Mouse (Mus musculus) midbrain, embryonic 13.5 days (tissue): ENCODE results near the gene Pilra. TPM values are rescaled to one million over a fixed set of nuclear protein-coding genes. Genes with fewer than 3 reads are reported as not detected.
A peak's percentile ranks its signal among the peaks of the same experiment; 100 is the strongest.

Experiments
- ATAC-seq: fragments of 200-750 bp; cut with Nextera tagmentation; 2 replicates; pipeline ENCODE4 v1.8.0; 2017; ENCODE audit warnings: mild to moderate bottlenecking, moderate TSS enrichment, moderate library complexity
- H3K27ac ChIP-seq: fragments of 300-500 bp; sonication (generic); 2 replicates; pipeline ENCODE4 v1.5.1; 2015; ENCODE audit warnings: inconsistent platforms, mild to moderate bottlenecking, moderate library complexity
- H3K27me3 ChIP-seq: fragments of 300-500 bp; sonication (generic); 2 replicates; pipeline ENCODE4 v1.6.1; 2015; ENCODE audit warnings: mild to moderate bottlenecking, inconsistent platforms
- H3K36me3 ChIP-seq: fragments of 300-500 bp; sonication (generic); 2 replicates; pipeline ENCODE4 v1.6.1; 2015; ENCODE audit warnings: mild to moderate bottlenecking, inconsistent platforms
- H3K4me1 ChIP-seq: fragments of 300-500 bp; sonication (generic); replicated peaks from 2 replicates; pipeline ENCODE4 v1.6.1; 2015; ENCODE audit warnings: inconsistent platforms
- H3K4me2 ChIP-seq: fragments of 300-500 bp; sonication (generic); replicated peaks from 2 replicates; pipeline ENCODE4 v1.6.1; 2015; ENCODE audit warnings: moderate library complexity, mild to moderate bottlenecking, inconsistent platforms
- H3K4me3 ChIP-seq: fragments of 300-500 bp; sonication (generic); replicated peaks from 2 replicates; pipeline ENCODE4 v1.5.1; 2015; ENCODE audit warnings: mild to moderate bottlenecking, inconsistent platforms
- H3K9ac ChIP-seq: fragments of 300-500 bp; sonication (generic); replicated peaks from 2 replicates; pipeline ENCODE4 v1.6.1; 2015; ENCODE audit warnings: mild to moderate bottlenecking, inconsistent platforms
- H3K9me3 ChIP-seq: fragments of 300-500 bp; sonication (generic); 2 replicates; pipeline ENCODE4 v1.6.1; 2016; ENCODE audit warnings: mild to moderate bottlenecking, inconsistent platforms
- WGBS: fragments of 180-500 bp; shearing (Covaris S2); methylation state at CpG from one replicate; pipeline ENCODE4 v1.1.7; 2015; 5-methylcytosine and 5-hydroxymethylcytosine counted together
- polyA plus RNA-seq: library from polyadenylated mRNA; unstranded; fragments of >200 nt; fragmentation: Nextera tagmentation; extraction: Ambion mirVana; gene quantifications from 2 replicates; pipeline ENCODE4 v1.2.1, GENCODE M21; 2015

Gene Pilra
- polyA plus RNA-seq, 1 experiment from 2014 or later: 0.42 TPM

GRCm38 (mm10) chr5:137785164-137786031 is 50.7 kb downstream of the Pilra start:
- Histone ChIP-seq H3K9ac (peak overlapping the region; percentile 98), H3K4me1 (peaks cover 55% of the 10 kb centered on the region), H3K4me2 (peak overlapping the region; percentile 98), H3K27ac (peak overlapping the region; percentile 98), H3K9me3 (no peaks in the 10 kb centered on the region), H3K4me3 (peak overlapping the region; percentile 84), H3K27me3 (peaks cover 12% of the 10 kb centered on the region), H3K36me3 (peaks cover 44% of the 10 kb centered on the region)
- 1% methylated on average over 59 of the region's 62 CpGs for WGBS
- ATAC-seq: peak; percentile 17

- Histone ChIP-seq H3K4me1 (peaks cover 64% of the 10 kb centered on the region), H3K9ac (peak overlapping the region; percentile 98), H3K4me3 (peak overlapping the region; percentile 84), H3K9me3 (no peaks in the 10 kb centered on the region), H3K36me3 (peaks cover 48% of the 10 kb centered on the region), H3K4me2 (peak overlapping the region; percentile 98), H3K27me3 (peaks cover 12% of the 10 kb centered on the region), H3K27ac (peak overlapping the region; percentile 98)
- WGBS: 87% methylated on average over 14 of the region's 14 CpGs
- no peak for ATAC-seq
These were observed 51.5 kb downstream of the Pilra start for GRCm38 (mm10) chr5:137784546-137784945.

- Histone ChIP-seq H3K27me3 (peaks cover 9% of the 10 kb centered on the region), H3K9ac (peak overlapping the region; percentile 98), H3K4me2 (peak overlapping the region; percentile 98), H3K4me3 (peak overlapping the region; percentile 84), H3K27ac (peak overlapping the region; percentile 19), H3K4me1 (peaks cover 66% of the 10 kb centered on the region), H3K36me3 (peaks cover 48% of the 10 kb centered on the region), H3K9me3 (no peaks in the 10 kb centered on the region)
- 68% methylated on average over 9 of the region's 9 CpGs for WGBS
- ATAC-seq: no peak
These were observed 52.1 kb downstream of the Pilra start for GRCm38 (mm10) chr5:137783901-137784540.

GRCm38 (mm10) chr5:137782776-137783522 is 53.1 kb downstream of the Pilra start:
- WGBS: 85% methylated on average over 13 of the region's 13 CpGs
- H3K9ac ChIP-seq: peak overlapping the region; percentile 98
- no peak for ATAC-seq

GRCm38 (mm10) chr5:137781661-137782060 is 54.4 kb downstream of the Pilra start:
- Histone ChIP-seq H3K4me3 (no peak overlapping the region), H3K27ac (no peak overlapping the region), H3K4me1 (peaks cover 60% of the 10 kb centered on the region), H3K36me3 (peaks cover 48% of the 10 kb centered on the region), H3K9ac (no peak overlapping the region), H3K27me3 (no peaks in the 10 kb centered on the region), H3K4me2 (no peak overlapping the region), H3K9me3 (no peaks in the 10 kb centered on the region)
- 98% methylated on average over 7 of the region's 7 CpGs for WGBS
- ATAC-seq: no peak

More at GRCm38 (mm10) chr5:137782776-137783522, 53.1 kb downstream of the Pilra start:
- peaks cover under 1% of the 10 kb centered on the region; the same call in 1 of the 2 replicates for H3K27me3 ChIP-seq
- H3K4me2 ChIP-seq: peak overlapping the region; percentile 98
- H3K4me3 ChIP-seq: peak overlapping the region; percentile 84
- no peaks in the 10 kb centered on the region for H3K9me3 ChIP-seq
- no peak overlapping the region for H3K27ac ChIP-seq
- H3K4me1 ChIP-seq: peaks cover 63% of the 10 kb centered on the region
- peaks cover 48% of the 10 kb centered on the region for H3K36me3 ChIP-seq

- WGBS: under 1% methylated on average over 65 of the region's 83 CpGs
- Histone ChIP-seq H3K27ac (peak overlapping the region; percentile 92), H3K4me2 (peak overlapping the region; percentile 99), H3K27me3 (no peaks in the 10 kb centered on the region), H3K9ac (peak overlapping the region; percentile 92), H3K4me3 (peak overlapping the region; percentile 94), H3K4me1 (peaks cover 49% of the 10 kb centered on the region), H3K36me3 (peaks cover 43% of the 10 kb centered on the region), H3K9me3 (no peaks in the 10 kb centered on the region)
- ATAC-seq: peak; percentile 35
These were observed 56.8 kb downstream of the Pilra start for GRCm38 (mm10) chr5:137779053-137779933.

- peak within 1 kb of the TSS; percentile 99 for H3K4me2 ChIP-seq
- peak within 1 kb of the TSS; percentile 92 for H3K9ac ChIP-seq
- peaks cover 42% of the 10 kb centered on the region for H3K4me1 ChIP-seq
- WGBS: 0% methylated on average over 31 of the region's 31 CpGs
- no peaks in the 10 kb centered on the region for H3K9me3 ChIP-seq
- H3K36me3 ChIP-seq: peaks cover 36% of the 10 kb centered on the region
- H3K27me3 ChIP-seq: no peaks in the 10 kb centered on the region
- H3K27ac ChIP-seq: peak within 1 kb of the TSS; percentile 92
- H3K4me3 ChIP-seq: peak within 1 kb of the TSS; percentile 94
- ATAC-seq: peak; percentile 97
These were observed 57.4 kb downstream of the Pilra start, which contains the start of gene Ppp1r35 for GRCm38 (mm10) chr5:137778635-137779034. Ppp1r35 (plus strand) TSS chr5:137778849.

- peaks cover 24% of the 10 kb centered on the region for H3K36me3 ChIP-seq
- H3K27me3 ChIP-seq: no peaks in the 10 kb centered on the region
- no peak overlapping the region for H3K4me2 ChIP-seq
- ATAC-seq: no peak
- H3K9me3 ChIP-seq: no peaks in the 10 kb centered on the region
- WGBS: 88% methylated on average over 7 of the region's 7 CpGs
- H3K4me3 ChIP-seq: no peak overlapping the region
- peaks cover 29% of the 10 kb centered on the region for H3K4me1 ChIP-seq
- no peak overlapping the region for H3K9ac ChIP-seq
- no peak overlapping the region for H3K27ac ChIP-seq
These were observed 58.7 kb downstream of the Pilra start for GRCm38 (mm10) chr5:137777267-137777845.

- Histone ChIP-seq H3K4me2 (no peak overlapping the region), H3K27ac (no peak overlapping the region), H3K36me3 (peaks cover 15% of the 10 kb centered on the region), H3K9ac (no peak overlapping the region), H3K9me3 (no peaks in the 10 kb centered on the region), H3K27me3 (no peaks in the 10 kb centered on the region), H3K4me1 (peaks cover 21% of the 10 kb centered on the region), H3K4me3 (no peak overlapping the region)
- 54% methylated on average over 5 of the region's 5 CpGs for WGBS
- no peak for ATAC-seq
These were observed 59.6 kb downstream of the Pilra start for GRCm38 (mm10) chr5:137776408-137776918.

GRCm38 (mm10) chr5:137775587-137776290 is 60.3 kb downstream of the Pilra start:
- no peaks in the 10 kb centered on the region for H3K27me3 ChIP-seq
- 87% methylated on average over 2 of the region's 2 CpGs for WGBS
- H3K4me1 ChIP-seq: peaks cover 14% of the 10 kb centered on the region
- H3K4me3 ChIP-seq: no peak overlapping the region
- no peak overlapping the region for H3K27ac ChIP-seq
- no peak overlapping the region for H3K4me2 ChIP-seq
- H3K36me3 ChIP-seq: peaks cover 8% of the 10 kb centered on the region
- no peak overlapping the region for H3K9ac ChIP-seq
- no peaks in the 10 kb centered on the region for H3K9me3 ChIP-seq
- ATAC-seq: no peak
